Mouse (Mus musculus) limb, embryonic 12.5 days (tissue): ENCODE data around the gene Slc19a3. TPM values are rescaled to one million over a fixed set of nuclear protein-coding genes. Genes with fewer than 3 reads are reported as not detected.

Experiments used
- ATAC-seq: fragments of 200-750 bp; cut with Nextera tagmentation; 2 replicates; pipeline ENCODE4 v1.8.0; 2017; ENCODE audit warnings: low read depth, moderate TSS enrichment; ENCODE audit not compliant: insufficient number of reproducible peaks, insufficient read depth, low FRiP score, low TSS enrichment
- H3K27ac ChIP-seq: fragments of 300-500 bp; sonication (generic); 2 replicates; pipeline ENCODE4 v1.5.1; 2016; ENCODE audit warnings: mild to moderate bottlenecking, moderate library complexity
- H3K27me3 ChIP-seq: fragments of 300-500 bp; sonication (generic); 2 replicates; pipeline ENCODE4 v1.6.1; 2016; ENCODE audit warnings: mild to moderate bottlenecking, moderate library complexity
- H3K36me3 ChIP-seq: fragments of 300-500 bp; sonication (generic); 2 replicates; pipeline ENCODE4 v1.6.1; 2016; ENCODE audit warnings: mild to moderate bottlenecking, moderate library complexity
- H3K4me1 ChIP-seq: fragments of 300-500 bp; sonication (generic); replicated peaks from 2 replicates; pipeline ENCODE4 v1.6.1; 2016
- H3K4me2 ChIP-seq: fragments of 300-500 bp; sonication (generic); 2 replicates; pipeline ENCODE4 v1.6.1; 2016; ENCODE audit warnings: mild to moderate bottlenecking, moderate library complexity
- H3K4me3 ChIP-seq: fragments of 300-500 bp; sonication (generic); replicated peaks from 2 replicates; pipeline ENCODE4 v1.5.1; 2016; ENCODE audit warnings: mild to moderate bottlenecking
- H3K9ac ChIP-seq: fragments of 300-500 bp; sonication (generic); replicated peaks from 2 replicates; pipeline ENCODE4 v1.6.1; 2016; ENCODE audit warnings: mild to moderate bottlenecking, moderate library complexity
- H3K9me3 ChIP-seq: fragments of 300-500 bp; sonication (generic); 2 replicates; pipeline ENCODE4 v1.6.1; 2016; ENCODE audit warnings: mild to moderate bottlenecking, moderate library complexity
- WGBS: fragments of 180-500 bp; shearing (Covaris S2); methylation state at CpG from one replicate; pipeline ENCODE4 v1.1.7; 2016; 5-methylcytosine and 5-hydroxymethylcytosine counted together
- polyA plus RNA-seq: library from polyadenylated mRNA; unstranded; fragments of >200 nt; fragmentation: Nextera tagmentation; extraction: Ambion mirVana; gene quantifications from 2 replicates; pipeline ENCODE4 v1.2.1, GENCODE M21; 2016

Gene Slc19a3
- polyA plus RNA-seq, 1 experiment from 2014 or later: 0.19 TPM

DNA sequence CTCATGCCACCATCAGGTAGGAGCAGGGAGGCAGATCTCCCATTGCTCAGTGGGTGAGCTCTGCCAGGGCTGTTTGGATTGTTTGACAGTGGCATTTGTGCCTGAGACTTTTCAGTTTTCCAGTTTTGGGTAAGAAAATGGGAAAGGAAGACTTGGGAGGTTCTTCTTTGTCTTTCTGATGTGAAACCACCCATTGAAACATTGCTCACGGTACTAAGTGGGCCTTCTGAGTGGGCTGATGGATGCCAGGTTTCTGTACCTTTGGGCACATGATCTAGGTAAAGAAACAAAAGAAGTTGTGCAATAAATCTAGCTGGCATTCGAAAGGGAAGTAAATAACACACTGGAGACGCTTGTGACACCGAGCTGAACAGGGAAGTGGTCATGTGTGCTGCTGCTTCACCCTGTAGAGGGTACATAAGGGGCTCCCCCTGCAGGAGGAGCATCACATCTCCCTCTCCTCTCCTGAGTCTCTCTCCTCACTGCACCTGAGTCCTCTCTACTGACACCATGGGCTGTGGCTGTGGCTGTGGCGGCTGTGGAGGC lies 6.7 kb upstream of the Slc19a3 start, which contains the start of gene Gm47969:
Gene Gm47969, plus strand, starts transcription at position 51 of the 546 bp plus-strand sequence.
- 75% methylated on average over 5 of the region's 5 CpGs for WGBS
- H3K9ac ChIP-seq: no peak within 1 kb of the TSS
- H3K4me1 ChIP-seq: no peaks in the 10 kb centered on the region
- ATAC-seq: no peak
- H3K36me3 ChIP-seq: no peaks in the 10 kb centered on the region
- H3K4me2 ChIP-seq: no peak within 1 kb of the TSS
- no peak within 1 kb of the TSS for H3K4me3 ChIP-seq
- H3K9me3 ChIP-seq: no peaks in the 10 kb centered on the region
- no peak within 1 kb of the TSS for H3K27ac ChIP-seq
- peaks cover 5% of the 10 kb centered on the region; the same call in 1 of the 2 replicates for H3K27me3 ChIP-seq

DNA sequence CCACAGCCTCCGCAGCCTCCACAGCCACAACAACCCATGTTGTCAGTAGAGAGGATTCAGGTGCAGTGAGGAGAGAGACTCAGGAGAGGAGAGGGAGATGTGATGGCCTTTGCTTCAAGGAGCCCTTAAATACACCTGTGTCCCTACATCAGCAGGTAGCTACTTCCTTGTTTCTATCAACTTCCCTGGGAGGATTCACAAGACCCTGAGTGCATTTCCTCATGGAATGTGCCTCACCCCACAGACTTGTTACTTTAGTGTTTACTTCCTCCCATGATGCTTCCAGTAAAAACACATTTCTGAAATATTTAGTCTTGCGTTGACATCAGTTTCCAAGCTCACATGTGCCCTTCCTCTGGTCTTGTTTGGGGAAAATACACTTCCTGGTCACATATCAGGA lies 4.1 kb upstream of the Slc19a3 start, which contains the start of gene Krtap28-10:
Gene Krtap28-10, minus strand, starts transcription at position 101 of the 400 bp plus-strand sequence.
- H3K27me3 ChIP-seq: peaks cover 5% of the 10 kb centered on the region; the same call in 1 of the 2 replicates
- no peaks in the 10 kb centered on the region for H3K9me3 ChIP-seq
- WGBS: 90% methylated on average over 2 of the region's 2 CpGs
- no peaks in the 10 kb centered on the region for H3K36me3 ChIP-seq
- ATAC-seq: no peak
- no peak within 1 kb of the TSS for H3K27ac ChIP-seq
- H3K4me2 ChIP-seq: no peak within 1 kb of the TSS
- no peaks in the 10 kb centered on the region for H3K4me1 ChIP-seq
- H3K4me3 ChIP-seq: no peak within 1 kb of the TSS
- no peak within 1 kb of the TSS for H3K9ac ChIP-seq

DNA sequence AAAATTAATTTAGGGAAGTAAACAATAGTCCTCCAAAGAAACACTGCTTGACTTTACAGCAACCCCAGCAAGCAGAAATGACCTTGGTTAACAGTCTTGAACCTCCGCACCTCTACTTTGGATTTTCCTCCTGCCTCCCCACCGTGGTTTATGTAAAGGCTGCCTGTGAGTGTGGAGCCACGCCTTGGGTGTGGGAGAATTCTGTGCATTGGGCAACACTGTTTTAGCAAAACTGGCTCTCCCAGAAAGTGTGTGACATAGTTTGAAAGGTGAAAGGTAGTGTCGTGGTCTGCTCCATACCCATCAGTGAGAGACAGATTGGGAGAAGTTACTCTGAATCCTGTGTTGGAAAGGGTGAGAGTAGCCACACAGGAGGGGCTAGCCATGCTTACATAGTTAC lies 832 bp upstream of the Slc19a3 start:
- WGBS: 73% methylated on average over 4 of the region's 4 CpGs
- H3K4me2 ChIP-seq: no peak overlapping the region
- H3K27me3 ChIP-seq: peaks cover 5% of the 10 kb centered on the region; the same call in 1 of the 2 replicates
- H3K27ac ChIP-seq: no peak overlapping the region
- H3K36me3 ChIP-seq: no peaks in the 10 kb centered on the region
- H3K9ac ChIP-seq: no peak overlapping the region
- no peaks in the 10 kb centered on the region for H3K9me3 ChIP-seq
- no peak overlapping the region for H3K4me3 ChIP-seq
- peaks cover 10% of the 10 kb centered on the region; the same call in 1 of the 2 replicates for H3K4me1 ChIP-seq
- no peak for ATAC-seq

DNA sequence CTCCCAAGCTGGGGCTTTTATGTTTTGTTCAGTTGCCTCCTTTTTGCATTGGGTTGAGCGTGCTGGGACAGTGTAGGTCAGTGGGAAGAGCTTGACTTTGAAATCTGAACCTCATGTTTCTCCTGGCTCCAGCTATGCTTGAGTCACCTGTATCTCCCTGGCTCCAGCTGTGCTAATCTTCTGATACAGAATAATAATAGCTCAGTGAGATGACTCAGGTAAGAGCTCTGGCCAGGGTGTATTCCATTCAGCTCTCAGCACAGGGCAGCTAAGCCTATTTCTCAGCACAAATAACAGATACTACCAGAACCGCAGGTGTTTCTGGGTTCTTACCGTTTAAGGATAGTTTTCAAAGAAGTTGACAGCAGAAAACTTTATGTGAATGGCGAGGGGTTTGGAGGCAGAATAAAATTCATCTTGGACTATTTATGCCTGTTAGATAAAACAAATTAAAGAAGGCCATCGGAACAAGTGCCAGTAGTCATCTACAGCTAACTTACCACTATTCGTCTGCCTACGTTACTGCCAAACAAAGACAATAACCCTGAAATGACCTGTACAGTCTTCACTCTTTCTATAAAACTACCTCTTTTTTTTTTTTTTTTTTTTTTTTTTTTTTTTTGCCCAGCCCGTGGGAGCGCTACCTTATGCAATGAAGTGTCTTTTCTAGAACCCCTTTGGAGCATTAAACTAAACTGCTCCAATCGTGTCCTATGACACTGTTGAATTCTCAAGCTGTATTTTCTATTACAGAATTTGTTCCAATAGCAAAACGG lies 1.2 kb downstream of the Slc19a3 start:
- H3K4me2 ChIP-seq: peak overlapping the region; percentile 66
- no peak overlapping the region for H3K27ac ChIP-seq
- H3K36me3 ChIP-seq: no peaks in the 10 kb centered on the region
- no peak overlapping the region for H3K4me3 ChIP-seq
- H3K9ac ChIP-seq: no peak overlapping the region
- peaks cover 10% of the 10 kb centered on the region; the same call in 1 of the 2 replicates for H3K4me1 ChIP-seq
- peaks cover 2% of the 10 kb centered on the region; the same call in 1 of the 2 replicates for H3K27me3 ChIP-seq
- no peaks in the 10 kb centered on the region for H3K9me3 ChIP-seq
- WGBS: 69% methylated on average over 11 of the region's 11 CpGs
- no peak for ATAC-seq

DNA sequence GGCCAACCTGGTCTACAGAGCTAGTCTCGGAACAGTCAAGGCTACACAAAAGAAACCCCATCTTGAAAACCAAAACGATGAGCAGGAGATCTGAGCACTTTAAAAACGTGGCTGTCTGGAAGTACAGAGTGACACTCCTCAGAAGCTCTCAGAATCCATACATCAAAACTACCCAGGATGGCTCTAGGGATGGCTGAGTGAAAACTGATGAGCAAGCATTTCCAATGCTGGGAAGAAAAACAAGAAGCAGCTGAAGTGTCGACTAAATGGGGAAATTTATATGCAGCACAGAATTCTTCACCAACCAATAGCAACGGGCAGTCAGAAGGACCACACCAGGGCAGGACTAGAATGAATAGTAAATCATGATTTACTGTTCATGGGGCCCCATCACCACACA lies 3.7 kb downstream of the Slc19a3 start:
- Histone ChIP-seq H3K36me3 (no peaks in the 10 kb centered on the region), H3K4me3 (no peak overlapping the region), H3K4me1 (peaks cover 10% of the 10 kb centered on the region; the same call in 1 of the 2 replicates), H3K4me2 (no peak overlapping the region), H3K27ac (no peak overlapping the region), H3K27me3 (no peaks in the 10 kb centered on the region), H3K9me3 (no peaks in the 10 kb centered on the region), H3K9ac (no peak overlapping the region)
- no peak for ATAC-seq
- 41% methylated on average over 5 of the region's 5 CpGs for WGBS

DNA sequence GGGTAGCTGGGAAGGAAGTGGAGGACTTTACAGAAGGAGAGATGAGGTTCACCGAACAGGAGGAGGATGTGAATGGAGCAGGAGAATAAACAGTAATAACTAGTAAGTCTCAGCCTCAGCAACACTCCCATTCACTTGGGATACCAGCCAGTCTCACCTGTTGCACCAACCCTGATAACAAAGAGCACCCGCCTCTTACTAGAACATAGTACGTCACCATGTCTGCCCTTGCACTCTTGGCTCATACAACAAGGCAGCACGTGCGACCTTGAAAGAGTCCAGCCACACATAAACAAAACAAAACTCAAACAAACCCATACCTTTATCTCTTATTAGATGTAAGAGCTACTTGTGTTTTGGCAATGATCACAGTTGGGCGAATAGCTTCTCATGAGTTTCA lies 5.7 kb downstream of the Slc19a3 start:
- Histone ChIP-seq H3K27ac (no peak overlapping the region), H3K9me3 (no peaks in the 10 kb centered on the region), H3K27me3 (no peaks in the 10 kb centered on the region), H3K4me3 (no peak overlapping the region), H3K9ac (no peak overlapping the region), H3K4me1 (peaks cover 10% of the 10 kb centered on the region; the same call in 1 of the 2 replicates), H3K4me2 (no peak overlapping the region), H3K36me3 (no peaks in the 10 kb centered on the region)
- no peak for ATAC-seq
- 90% methylated on average over 6 of the region's 6 CpGs for WGBS

DNA sequence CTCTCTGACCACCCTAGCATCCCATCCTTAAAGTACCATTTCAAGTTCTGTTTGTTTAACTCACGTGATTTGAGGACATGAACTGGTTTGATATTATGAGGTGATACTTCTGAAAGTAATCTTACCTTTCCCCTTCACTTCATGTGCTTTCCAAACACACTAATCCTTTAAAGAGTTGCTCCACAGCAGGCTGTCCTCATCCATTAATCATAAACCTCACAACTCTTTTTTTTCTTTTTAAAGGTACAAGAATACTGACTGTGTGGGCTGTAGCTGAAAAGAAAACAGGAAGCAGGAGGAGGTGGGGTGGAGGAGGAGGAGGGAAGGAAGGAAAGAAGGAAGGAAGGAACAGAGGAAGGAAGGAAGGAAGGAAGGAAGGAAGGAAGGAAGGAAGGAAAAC lies 6.3 kb downstream of the Slc19a3 start:
- H3K36me3 ChIP-seq: no peaks in the 10 kb centered on the region
- no peaks in the 10 kb centered on the region for H3K9me3 ChIP-seq
- H3K9ac ChIP-seq: no peak overlapping the region
- no peak overlapping the region for H3K4me2 ChIP-seq
- WGBS: 40% methylated on average over 1 of the region's 1 CpGs
- H3K4me3 ChIP-seq: no peak overlapping the region
- no peak overlapping the region for H3K27ac ChIP-seq
- H3K4me1 ChIP-seq: peaks cover 10% of the 10 kb centered on the region; the same call in 1 of the 2 replicates
- no peak for ATAC-seq
- H3K27me3 ChIP-seq: no peaks in the 10 kb centered on the region

DNA sequence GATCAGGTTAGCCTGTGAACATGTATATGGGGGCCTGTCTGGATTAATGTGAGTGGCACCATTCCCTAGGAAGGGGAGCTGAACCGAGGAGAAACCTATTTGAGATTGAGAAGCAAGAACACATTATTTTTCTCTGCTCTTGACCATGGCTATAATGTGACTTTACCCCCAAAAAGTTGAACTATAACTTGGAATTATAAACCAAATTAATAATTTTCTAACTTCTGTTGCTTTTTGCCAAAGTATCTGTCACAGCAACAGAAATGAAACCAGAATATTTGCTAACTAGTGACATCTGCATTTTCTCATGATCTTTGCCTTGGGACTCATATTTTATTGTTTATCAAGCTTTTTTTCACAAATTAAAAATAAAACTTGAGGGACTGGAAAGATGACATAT lies 21.7 kb downstream of the Slc19a3 start:
- H3K9me3 ChIP-seq: no peaks in the 10 kb centered on the region
- H3K4me1 ChIP-seq: no peaks in the 10 kb centered on the region
- H3K4me2 ChIP-seq: no peak overlapping the region
- H3K9ac ChIP-seq: no peak overlapping the region
- H3K27ac ChIP-seq: no peak overlapping the region
- whole genome bisulfite sequencing: 70% methylated on average over 1 of the region's 1 CpGs
- no peaks in the 10 kb centered on the region for H3K27me3 ChIP-seq
- H3K4me3 ChIP-seq: no peak overlapping the region
- no peaks in the 10 kb centered on the region for H3K36me3 ChIP-seq
- no peak for ATAC-seq

DNA sequence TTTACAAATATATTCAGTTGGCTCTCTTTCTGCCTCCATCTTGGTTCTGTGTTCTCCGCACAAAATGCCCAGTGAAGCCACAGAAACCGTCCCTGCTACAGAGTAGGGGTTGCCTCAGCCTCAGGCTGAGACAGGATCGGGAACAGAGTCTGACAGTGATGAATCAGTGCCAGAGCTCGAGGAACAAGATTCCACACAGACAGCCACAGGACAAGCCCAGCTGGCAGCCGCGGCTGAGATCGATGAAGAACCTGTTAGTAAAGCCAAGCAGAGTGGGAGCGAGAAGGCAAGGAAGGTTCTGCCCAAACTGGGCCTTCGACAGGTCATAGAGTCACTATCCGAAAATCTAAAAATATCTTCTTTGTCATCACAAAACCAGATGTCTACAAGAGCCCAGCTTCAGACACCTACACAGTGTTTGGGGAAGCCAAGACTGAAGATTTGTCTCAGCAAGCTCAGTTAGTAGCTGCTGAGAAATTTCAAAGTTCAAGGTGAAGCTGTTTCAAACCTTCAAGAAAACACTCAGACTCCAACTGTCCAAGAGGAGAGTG lies 22.8 kb downstream of the Slc19a3 start:
- Histone ChIP-seq H3K4me3 (no peak overlapping the region), H3K9ac (no peak overlapping the region), H3K4me1 (no peaks in the 10 kb centered on the region), H3K9me3 (no peaks in the 10 kb centered on the region), H3K27me3 (no peaks in the 10 kb centered on the region), H3K4me2 (no peak overlapping the region), H3K36me3 (no peaks in the 10 kb centered on the region), H3K27ac (no peak overlapping the region)
- WGBS: 74% methylated on average over 10 of the region's 10 CpGs
- no peak for ATAC-seq

DNA sequence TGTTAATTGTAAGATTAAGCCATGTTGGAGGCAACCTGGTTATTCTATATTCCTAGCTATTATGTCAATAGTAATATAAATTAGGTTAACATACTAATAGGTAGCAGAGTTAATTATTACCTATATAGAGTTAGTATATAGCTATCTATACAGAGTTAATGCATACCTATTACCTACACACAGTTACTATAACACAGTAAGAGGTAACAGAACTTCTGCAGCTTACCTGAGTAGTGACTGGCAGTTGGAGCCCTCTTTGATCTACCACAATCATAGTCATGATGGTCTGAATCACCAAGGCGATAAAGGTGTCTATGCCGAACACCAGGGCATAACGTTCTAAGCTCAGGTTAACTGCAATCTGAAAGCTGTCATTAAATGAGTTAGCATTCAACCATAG lies 23.8 kb downstream of the Slc19a3 start:
- WGBS: 89% methylated on average over 3 of the region's 3 CpGs
- Histone ChIP-seq H3K4me3 (no peak overlapping the region), H3K4me2 (no peak overlapping the region), H3K36me3 (no peaks in the 10 kb centered on the region), H3K4me1 (no peaks in the 10 kb centered on the region), H3K27ac (no peak overlapping the region), H3K9ac (no peak overlapping the region), H3K27me3 (no peaks in the 10 kb centered on the region), H3K9me3 (no peaks in the 10 kb centered on the region)
- no peak for ATAC-seq

DNA sequence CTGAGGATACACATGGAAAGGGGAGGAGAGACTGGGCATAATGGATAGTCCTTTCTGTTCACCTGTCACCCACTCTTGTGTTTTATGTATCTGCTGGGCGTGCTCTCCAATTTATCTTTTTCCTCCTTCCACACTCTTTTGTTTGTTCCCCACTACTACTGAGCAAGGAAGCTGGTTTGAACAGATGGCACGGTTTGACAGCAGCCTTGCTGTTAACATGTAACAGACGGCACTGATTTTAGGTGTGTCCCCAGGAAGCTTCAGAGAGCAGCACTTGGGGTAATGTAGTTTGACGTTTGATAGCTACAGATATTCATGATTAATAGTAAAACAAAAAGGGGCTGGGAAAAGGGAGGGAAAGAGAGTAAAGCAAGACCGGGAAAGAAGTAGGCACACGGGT lies 30.8 kb downstream of the Slc19a3 start:
- H3K4me3 ChIP-seq: no peak overlapping the region
- no peaks in the 10 kb centered on the region for H3K9me3 ChIP-seq
- 77% methylated on average over 6 of the region's 6 CpGs for WGBS
- H3K9ac ChIP-seq: no peak overlapping the region
- H3K27me3 ChIP-seq: no peaks in the 10 kb centered on the region
- no peaks in the 10 kb centered on the region for H3K4me1 ChIP-seq
- ATAC-seq: no peak
- H3K4me2 ChIP-seq: no peak overlapping the region
- no peaks in the 10 kb centered on the region for H3K36me3 ChIP-seq
- no peak overlapping the region for H3K27ac ChIP-seq
